Mouse (Mus musculus) adrenal gland, postnatal 14 days (tissue): ENCODE data around the gene Dscam. TPM values are rescaled to one million over a fixed set of nuclear protein-coding genes. Genes with fewer than 3 reads are reported as not detected.

Source experiments
- DNase-seq: peaks from one replicate; pipeline ENCODE4 v3.0.0; 2021; ENCODE audit warnings: mixed read lengths
- total RNA-seq: library from RNA; stranded (reverse); gene quantifications from 2 replicates; pipeline ENCODE4 v1.2.3, GENCODE M21; 2021

Gene Dscam
- total RNA-seq, 1 experiment from 2014 or later, result 0.07 TPM

- no peak for DNase-seq
These were observed 449.3 kb downstream of the Dscam start for GRCm38 (mm10) chr16:96721241-96721640.

- DNase-seq, result no peak
These were observed 449.9 kb downstream of the Dscam start for GRCm38 (mm10) chr16:96720666-96721065.

- peak; percentile 12 for DNase-seq
These were observed 452.3 kb downstream of the Dscam start for GRCm38 (mm10) chr16:96718221-96718620.

- DNase-seq, result no peak
These were observed 453.9 kb downstream of the Dscam start for GRCm38 (mm10) chr16:96716633-96717032.

GRCm38 (mm10) chr16:96711935-96712334 is 458.6 kb downstream of the Dscam start:
- no peak for DNase-seq

- no peak for DNase-seq
These were observed 470.0 kb downstream of the Dscam start for GRCm38 (mm10) chr16:96700551-96700950.

GRCm38 (mm10) chr16:96695882-96696281 is 474.7 kb downstream of the Dscam start:
- DNase-seq, result no peak

GRCm38 (mm10) chr16:96691576-96691975 is 479.0 kb downstream of the Dscam start:
- DNase-seq, result no peak

- DNase-seq, result no peak
These were observed 480.5 kb downstream of the Dscam start for GRCm38 (mm10) chr16:96690052-96690451.

GRCm38 (mm10) chr16:96689419-96689818 is 481.1 kb downstream of the Dscam start:
- no peak for DNase-seq

- no peak for DNase-seq
These were observed 485.5 kb downstream of the Dscam start for GRCm38 (mm10) chr16:96685065-96685464.

- DNase-seq, result peak; percentile 78
These were observed 486.0 kb downstream of the Dscam start for GRCm38 (mm10) chr16:96684581-96684980.

GRCm38 (mm10) chr16:96682289-96682972 is 488.1 kb downstream of the Dscam start:
- DNase-seq, result no peak

- no peak for DNase-seq
These were observed 490.6 kb downstream of the Dscam start for GRCm38 (mm10) chr16:96679981-96680380.

- DNase-seq, result peak; percentile 16
These were observed 493.1 kb downstream of the Dscam start for GRCm38 (mm10) chr16:96677471-96677870.

GRCm38 (mm10) chr16:96676663-96677062 is 493.9 kb downstream of the Dscam start:
- DNase-seq, result no peak

- DNase-seq, result no peak
These were observed 497.2 kb downstream of the Dscam start for GRCm38 (mm10) chr16:96673191-96673847.

GRCm38 (mm10) chr16:96671603-96672374 is 498.8 kb downstream of the Dscam start:
- DNase-seq, result peak; percentile 27

GRCm38 (mm10) chr16:96669706-96670105 is 500.8 kb downstream of the Dscam start:
- no peak for DNase-seq

GRCm38 (mm10) chr16:96668478-96668877 is 502.1 kb downstream of the Dscam start:
- DNase-seq, result no peak

GRCm38 (mm10) chr16:96661073-96661472 is 509.5 kb downstream of the Dscam start:
- no peak for DNase-seq

GRCm38 (mm10) chr16:96659275-96659674 is 511.3 kb downstream of the Dscam start:
- no peak for DNase-seq

- DNase-seq, result no peak
These were observed 515.0 kb downstream of the Dscam start for GRCm38 (mm10) chr16:96655548-96655947.
